Mouse (Mus musculus) heart, adult 8-10 months (tissue): ENCODE results near the gene Casr. TPM values are rescaled to one million over a fixed set of nuclear protein-coding genes. Genes with fewer than 3 reads are reported as not detected.
A peak's percentile ranks its signal among the peaks of the same experiment; 100 is the strongest.

Experiments used
- DNase-seq: peaks from one replicate; pipeline ENCODE4 v3.0.0; 2022; ENCODE audit warnings: low spot score
- total RNA-seq, 4 experiments: library from RNA; stranded (reverse); gene quantifications; 2 replicates each; pipeline ENCODE4 v1.2.4; 2022

The Casr gene
- under 1 TPM in 2 of 4 experiments, not detected in 2; 0.16 to 0.54 TPM for total RNA-seq

- no peak for DNase-seq
These were observed at the start of gene Casr for GRCm38 (mm10) chr16:36561386-36562338. Gene Casr (minus strand): TSS chr16:36562141.

- no peak for DNase-seq
These were observed 40.7 kb upstream of the Casr start for GRCm38 (mm10) chr16:36602632-36603031.

- DNase-seq, result no peak
These were observed 36.3 kb upstream of the Casr start for GRCm38 (mm10) chr16:36598265-36598664.

GRCm38 (mm10) chr16:36596671-36597410 is 34.9 kb upstream of the Casr start:
- DNase-seq, result no peak

GRCm38 (mm10) chr16:36589898-36590297 is 28.0 kb upstream of the Casr start:
- DNase-seq, result no peak

- DNase-seq, result no peak
These were observed 26.0 kb upstream of the Casr start for GRCm38 (mm10) chr16:36587971-36588370.

GRCm38 (mm10) chr16:36582073-36582472 is 20.1 kb upstream of the Casr start:
- DNase-seq, result no peak

- DNase-seq, result no peak
These were observed 10.0 kb upstream of the Casr start for GRCm38 (mm10) chr16:36571942-36572341.

GRCm38 (mm10) chr16:36559573-36559972 is 2.4 kb downstream of the Casr start:
- DNase-seq, result no peak

GRCm38 (mm10) chr16:36555672-36556165 is 6.2 kb downstream of the Casr start:
- DNase-seq, result peak; percentile 26

GRCm38 (mm10) chr16:36553624-36554023 is 8.3 kb downstream of the Casr start:
- no peak for DNase-seq

- no peak for DNase-seq
These were observed 16.6 kb downstream of the Casr start for GRCm38 (mm10) chr16:36545333-36545732.

GRCm38 (mm10) chr16:36543091-36543490 is 18.9 kb downstream of the Casr start:
- no peak for DNase-seq

- no peak for DNase-seq
These were observed 21.1 kb downstream of the Casr start for GRCm38 (mm10) chr16:36540834-36541233.

- DNase-seq, result no peak
These were observed 28.8 kb downstream of the Casr start for GRCm38 (mm10) chr16:36532981-36533687.

GRCm38 (mm10) chr16:36532046-36532445 is 29.9 kb downstream of the Casr start:
- no peak for DNase-seq

- DNase-seq, result no peak
These were observed 30.3 kb downstream of the Casr start for GRCm38 (mm10) chr16:36531630-36532029.

GRCm38 (mm10) chr16:36530566-36531552 is 31.1 kb downstream of the Casr start:
- peak; percentile 9 for DNase-seq

GRCm38 (mm10) chr16:36528822-36529221 is 33.1 kb downstream of the Casr start:
- DNase-seq, result no peak

GRCm38 (mm10) chr16:36526596-36527282 is 35.2 kb downstream of the Casr start:
- DNase-seq, result no peak
